Mouse (Mus musculus): ENCODE measurements around the gene Rwdd1. TPM values are rescaled to one million over a fixed set of nuclear protein-coding genes. Genes with fewer than 3 reads are reported as not detected.
A peak's percentile ranks its signal among the peaks of the same experiment; 100 is the strongest.
"Not testable (repeated sequence)": the region's sequence is repeated elsewhere in the genome, so short reads cannot be mapped to it uniquely, and the experiment has no call there.

The Rwdd1 gene
- 100 to 1,000 TPM; 111 to 118 (median 114) TPM for total RNA-seq (2022)

GRCm38 (mm10) chr10:34019302-34020075 is at the start of gene Rwdd1:
Gene Rwdd1, minus strand, starts transcription at chr10:34019624.
- peak; percentile 98 for DNase-seq (ENCODE audit: low spot score)

GRCm38 (mm10) chr10:34066591-34066990 is 47.2 kb upstream of the Rwdd1 start:
- no peak for DNase-seq (ENCODE audit: low spot score)

- no peak for DNase-seq (ENCODE audit: low spot score)
Measured at GRCm38 (mm10) chr10:34053987-34054386, 34.6 kb upstream of the Rwdd1 start.

GRCm38 (mm10) chr10:34044210-34044609 is 24.8 kb upstream of the Rwdd1 start, which contains the start of gene Calhm4:
Gene Calhm4, minus strand, starts transcription at chr10:34044310.
- no peak for DNase-seq (ENCODE audit: low spot score)

- DNase-seq (ENCODE audit: low spot score), result no peak
Measured at GRCm38 (mm10) chr10:34037401-34037800, 18.0 kb upstream of the Rwdd1 start, which contains the start of gene Trappc3l. Gene Trappc3l, plus strand, starts transcription at chr10:34037597.

GRCm38 (mm10) chr10:34036587-34036986 is 17.2 kb upstream of the Rwdd1 start:
- DNase-seq (ENCODE audit: low spot score), result peak; percentile 18

- DNase-seq (ENCODE audit: low spot score), result peak; percentile 57
Measured at GRCm38 (mm10) chr10:34033630-34034305, 14.3 kb upstream of the Rwdd1 start.

- no peak for DNase-seq (ENCODE audit: low spot score)
Measured at GRCm38 (mm10) chr10:34030322-34030721, 10.9 kb upstream of the Rwdd1 start.

- no peak for DNase-seq (ENCODE audit: low spot score)
Measured at GRCm38 (mm10) chr10:34018746-34019301, 600 bp downstream of the Rwdd1 start.

- DNase-seq (ENCODE audit: low spot score), result no peak
Measured at GRCm38 (mm10) chr10:34013241-34013640, 6.2 kb downstream of the Rwdd1 start.

- no peak for DNase-seq (ENCODE audit: low spot score)
Measured at GRCm38 (mm10) chr10:34012581-34012980, 6.8 kb downstream of the Rwdd1 start.

GRCm38 (mm10) chr10:33998397-33998796 is 21.0 kb downstream of the Rwdd1 start:
- DNase-seq (ENCODE audit: low spot score), result no peak

- DNase-seq (ENCODE audit: low spot score), result not testable (repeated sequence)
Measured at GRCm38 (mm10) chr10:33996686-33997085, 22.7 kb downstream of the Rwdd1 start.

GRCm38 (mm10) chr10:33986771-33987170 is 32.7 kb downstream of the Rwdd1 start:
- peak; percentile 71 for DNase-seq (ENCODE audit: low spot score)

GRCm38 (mm10) chr10:33974781-33975494 is 44.5 kb downstream of the Rwdd1 start:
- no peak for DNase-seq (ENCODE audit: low spot score)

- no peak for DNase-seq (ENCODE audit: low spot score)
Measured at GRCm38 (mm10) chr10:33952509-33952908, 66.9 kb downstream of the Rwdd1 start.

- DNase-seq (ENCODE audit: low spot score), result peak; percentile 88
Measured at GRCm38 (mm10) chr10:33950803-33951583, 68.4 kb downstream of the Rwdd1 start, which contains the start of gene Zup1. Gene Zup1, minus strand, starts transcription at chr10:33951269.
